Mouse (Mus musculus): Measurements from ENCODE around the gene Tex36.

GRCm38 (mm10) chr7:133537366-133537765 lies 64.6 kb downstream of the Tex36 start:
- TF ChIP-seq REST (IDR thresholded peaks at IDR 0.05; ENCODE audit: insufficient read depth, insufficient read length) (no peak), POLR2A (IDR thresholded peaks at IDR 0.05; ENCODE audit: insufficient read length, low read depth) (no peak), MAX (IDR thresholded peaks at IDR 0.05; ENCODE audit: low read depth) (no peak), E2F4 (IDR thresholded peaks at IDR 0.05; ENCODE audit: insufficient read depth) (no peak), USF1 (IDR thresholded peaks at IDR 0.05; ENCODE audit: low read depth) (no peak), POLR2AphosphoS2 (IDR thresholded peaks at IDR 0.05; ENCODE audit: insufficient read length, low read depth) (no peak), MYOD1 (IDR thresholded peaks at IDR 0.05; ENCODE audit: control insufficient read depth in 1 of 3, insufficient read length in 2 of 3, low read depth in 2 of 3) (no peak)
